8 mouse cellular contexts compared by ENCODE assay signal in genomic region chr11:61407638-61408183, GRCm38 (mm10). TPM values are rescaled to one million over a fixed set of nuclear protein-coding genes. Genes with fewer than 3 reads are reported as not detected.
DNase-seq lines count a peak whose midpoint lies in the region; ATAC-seq and TF ChIP-seq lines count a peak whose summit lies in the region.

No protein-coding gene starts in this region.

- peak; percentile 95 for ATAC-seq in neural tube, embryonic 15.5 days (ENCODE audit: low FRiP score)

- peak overlapping the region; percentile 79 for H3K9ac ChIP-seq in neural tube, embryonic 15.5 days (replicated peaks)

- peak overlapping the region; percentile 50 for H3K4me2 ChIP-seq in neural tube, embryonic 15.5 days

- no peaks in the 10 kb centered on the region for H3K4me1 ChIP-seq in lung, adult 2 months (ENCODE audit: control insufficient read depth, insufficient read depth, low read length)
- peaks cover 17% of the 10 kb centered on the region for H3K4me1 ChIP-seq in neural tube, embryonic 15.5 days

- peak overlapping the region; percentile 99 for H3K27ac ChIP-seq in layer of hippocampus, adult 2 months
- H3K27ac ChIP-seq in neural tube, embryonic 15.5 days (replicated peaks): peak overlapping the region; percentile 100

- TF ChIP-seq POLR2A in lung, adult 2 months (IDR thresholded peaks at IDR 0.05; ENCODE audit: borderline replicate concordance, extremely low read depth, low read depth, low read length): peak; percentile 69; the same call in 1 of the 2 replicates

- peak; percentile 89 for DNase-seq in MEL-GATA-1-ER (ENCODE audit: extremely low read depth, low read depth)
- peak; percentile 98 for DNase-seq in cerebellum, adult 8-10 months
- DNase-seq in forelimb bud, embryonic 11.5 days (ENCODE audit: low read depth, low spot score): peak; percentile 93
- DNase-seq in heart, postnatal 4 days: peak; percentile 93
- DNase-seq in layer of hippocampus, adult 2 months (ENCODE audit: low spot score in 2 of 2): peak; percentile 95 to 97
- DNase-seq in lung, adult 2 months: peak; percentile 97
- peak; percentile 88 for DNase-seq in testis, postnatal 10 days (ENCODE audit: low spot score)

- H3K36me3 ChIP-seq in neural tube, embryonic 15.5 days: no peaks in the 10 kb centered on the region

- H3K9me3 ChIP-seq in neural tube, embryonic 15.5 days (replicated peaks): no peaks in the 10 kb centered on the region

- peak; percentile 69 for TF ChIP-seq CTCF in layer of hippocampus, adult 2 months (conservative IDR thresholded peaks at IDR 0.05)
- TF ChIP-seq CTCF in lung, adult 2 months (IDR thresholded peaks at IDR 0.05; ENCODE audit: insufficient read depth, low read length): peak; percentile 52

- H3K27me3 ChIP-seq in neural tube, embryonic 15.5 days (replicated peaks): no peaks in the 10 kb centered on the region

- H3K4me3 ChIP-seq in layer of hippocampus, adult 2 months: peak overlapping the region; percentile 84
- H3K4me3 ChIP-seq in lung, adult 2 months (replicated peaks; ENCODE audit: extremely low read depth, low read depth, low read length): peak overlapping the region; percentile 90
- peak overlapping the region; percentile 77 for H3K4me3 ChIP-seq in neural tube, embryonic 15.5 days (replicated peaks)

- 1% methylated on average over 39 of the region's 39 CpGs for WGBS in lung, adult 2 months
- WGBS in neural tube, embryonic 15.5 days: under 1% methylated on average over 39 of the region's 39 CpGs

RNA-seq across cellular contexts. Expression of gene Slc47a1, which starts 29.6 kb away (rescaled TPM):
- 10 to 100 TPM; 30.7 to 36.2 TPM for total RNA-seq in heart, postnatal 4 days (2021)
- 1 to 10 TPM; 1.7 to 2.3 TPM for total RNA-seq in layer of hippocampus, adult 2 months (2021)
- 1.9 and 3.1 TPM in 2 replicates for polyA plus RNA-seq in lung, adult 2 months (2012; rRNA removed)
- 0.35 and 0.47 TPM in 2 replicates for polyA plus RNA-seq in neural tube, embryonic 15.5 days (2015; fragmentation: Nextera tagmentation; extraction: Ambion mirVana)

RNA-seq across cellular contexts. Expression of gene Rnf112, which starts 46.2 kb away (rescaled TPM):
- under 1 TPM; 0.14 to 0.16 TPM for total RNA-seq in heart, postnatal 4 days (2021)
- total RNA-seq in layer of hippocampus, adult 2 months (2021): 100 to 1,000 TPM; 543 to 554 TPM
- polyA plus RNA-seq in lung, adult 2 months (2012; rRNA removed): 0.27 and 0.44 TPM in 2 replicates
- 24.1 and 32.9 TPM in 2 replicates for polyA plus RNA-seq in neural tube, embryonic 15.5 days (2015; fragmentation: Nextera tagmentation; extraction: Ambion mirVana)

Comparison
In these comparisons a context has a peak if more than half of its experiments do, and no peak if none do; other contexts are left out.
1. Peak in every context shown above with its lines: DNase-seq, ATAC-seq, H3K4me3 ChIP-seq and H3K27ac ChIP-seq.
2. RNA of gene Slc47a1, which starts 29.6 kb away (total RNA-seq): 30.7 to 36.2 TPM in heart, postnatal 4 days; 1.7 to 2.3 TPM in layer of hippocampus, adult 2 months; every median in the first group is over 4 times any median in the second.
3. RNA of gene Rnf112, which starts 46.2 kb away (total RNA-seq): 543 to 554 TPM in layer of hippocampus, adult 2 months; 0.14 to 0.16 TPM in heart, postnatal 4 days; every median in the first group is over 100 times any median in the second.